Mouse (Mus musculus) megakaryocyte-erythroid progenitor cell, adult 5 weeks (primary cell): ENCODE data around the gene Ifi211. TPM values are rescaled to one million over a fixed set of nuclear protein-coding genes. Genes with fewer than 3 reads are reported as not detected.

Source experiments
- polyA plus RNA-seq: library from polyadenylated mRNA; stranded (reverse); fragments of >175 nt; gene quantifications from 2 replicates; pipeline ENCODE4 v1.2.3, GENCODE M21; 2012

The Ifi211 gene
- polyA plus RNA-seq: 1.6 and 3.6 TPM in 2 replicates

GRCm38 (mm10) chr1:173912548-173913255, at the start of gene Ifi211:
TSS of gene Ifi211 (minus strand) at chr1:173913046.

DNA sequence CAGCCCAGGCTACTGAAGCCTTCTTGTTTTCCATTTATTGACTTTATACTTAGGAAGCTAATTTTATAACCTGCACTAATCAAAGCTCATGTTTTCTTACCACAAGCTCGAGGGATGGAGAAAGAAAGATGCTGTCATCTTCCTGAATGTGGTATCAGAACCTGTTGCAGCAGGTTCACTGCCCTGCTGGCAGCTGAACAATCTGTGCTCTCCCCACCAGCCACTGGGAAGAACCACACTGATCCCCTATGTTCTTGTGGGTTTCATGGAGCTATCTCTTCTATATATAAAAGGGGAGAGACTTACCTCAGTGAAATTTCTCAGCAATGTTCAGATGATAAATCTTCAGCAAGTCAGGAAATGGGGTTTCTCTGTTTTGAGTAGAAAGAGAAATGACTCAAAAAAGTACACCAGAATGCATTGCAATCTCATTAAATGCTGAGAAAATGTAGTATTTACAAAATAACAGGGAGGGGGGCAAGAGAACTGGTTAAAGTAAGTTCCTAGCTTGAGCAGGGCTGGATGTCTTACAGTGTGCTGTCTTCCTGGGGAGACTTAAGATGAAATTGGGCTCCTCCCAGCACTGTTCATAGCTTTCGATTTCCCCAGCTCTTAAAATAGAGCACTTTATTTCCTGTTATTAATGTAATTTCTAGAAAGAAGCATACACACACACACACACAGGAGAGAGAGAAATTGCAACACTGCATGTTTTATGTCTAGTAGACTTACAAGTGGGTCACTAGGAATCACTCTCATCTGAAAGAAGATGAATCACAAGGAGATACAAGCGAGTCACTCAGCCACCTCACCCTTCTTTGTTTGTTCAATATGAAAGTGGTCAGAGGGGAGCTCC, 29.3 kb upstream of the Ifi211 start, which contains the start of the genes Mndal and Ifi203:
Gene Mndal, minus strand, starts transcription at position 568 of the 856 bp plus-strand sequence.
Gene Ifi203, minus strand, starts transcription at position 749 of the 856 bp plus-strand sequence.

Other genes starting within 250 kb of the Ifi211 start
- 0.06 and 0.11 TPM in 2 replicates for gene Ifi208, start 239.4 kb downstream of the Ifi211 start, polyA plus RNA-seq
- gene Ifi207, start 171.3 kb downstream of the Ifi211 start, polyA plus RNA-seq: 0.41 TPM in 2 replicates
- 0.22 TPM in 1 of 2 replicates, not detected in the other for gene Ifi204, start 146.1 kb downstream of the Ifi211 start, polyA plus RNA-seq
- gene Mndal, start 29.4 kb upstream of the Ifi211 start, polyA plus RNA-seq: 22.6 and 23.7 TPM in 2 replicates
- gene Ifi203, start 29.6 kb upstream of the Ifi211 start, polyA plus RNA-seq: 3.7 and 4.4 TPM in 2 replicates
- gene Ifi202b, start 69.7 kb upstream of the Ifi211 start, polyA plus RNA-seq: not detected in 2 replicates
- 0.77 and 1.0 TPM in 2 replicates for gene Ifi205, start 118.8 kb upstream of the Ifi211 start, polyA plus RNA-seq
- not detected in 2 replicates for gene Olfr433, start 127.7 kb upstream of the Ifi211 start, polyA plus RNA-seq
- gene Olfr432, start 136.2 kb upstream of the Ifi211 start, polyA plus RNA-seq: not detected in 2 replicates
- gene Olfr430, start 153.6 kb upstream of the Ifi211 start, polyA plus RNA-seq: not detected in 2 replicates
- gene Olfr429, start 171.3 kb upstream of the Ifi211 start, polyA plus RNA-seq: not detected in 2 replicates
- 0.10 TPM in 1 of 2 replicates, not detected in the other for gene Olfr427, start 183.8 kb upstream of the Ifi211 start, polyA plus RNA-seq
- gene Olfr231, start 208.1 kb upstream of the Ifi211 start, polyA plus RNA-seq: 0.02 TPM in 1 of 2 replicates, not detected in the other
- not detected in 2 replicates for gene Olfr424, start 218.5 kb upstream of the Ifi211 start, polyA plus RNA-seq
- not detected in 2 replicates for gene Olfr420, start 242.6 kb upstream of the Ifi211 start, polyA plus RNA-seq